Mouse (Mus musculus): ENCODE results near the gene Sbds. TPM values are rescaled to one million over a fixed set of nuclear protein-coding genes. Genes with fewer than 3 reads are reported as not detected.
A peak's percentile ranks its signal among the peaks of the same experiment; 100 is the strongest.

Gene Sbds
- total RNA-seq, 1 experiment = 61.0 TPM

- Histone ChIP-seq H3K9me3 (ENCODE audit: control insufficient read depth, insufficient read depth, low read depth, low read length) (no peaks in the 10 kb centered on the region), H3K27ac (ENCODE audit: insufficient read depth, low read depth, low read length, poor library complexity, severe bottlenecking) (no peak overlapping the region), H3K4me1 (ENCODE audit: control insufficient read depth in 2 of 2, insufficient read depth in 2 of 2, low read length in 2 of 2, poor library complexity in 1 of 2) (peaks cover 2 to 6% of the 10 kb centered on the region in 2 experiments; a peak in 3 of 4 replicates), H3K9ac (ENCODE audit: insufficient read depth, low read depth, low read length, poor library complexity, severe bottlenecking) (no peak overlapping the region), H3K36me3 (ENCODE audit: control insufficient read depth, insufficient read depth, low read length, poor library complexity, severe bottlenecking) (peaks cover 7% of the 10 kb centered on the region), H3K4me3 (ENCODE audit: insufficient read depth in 1 of 2, low read depth in 1 of 2, low read length in 2 of 2, poor library complexity in 1 of 2, severe bottlenecking in 1 of 2) (no peak overlapping the region)
- TF ChIP-seq ZNF384 (IDR thresholded peaks at IDR 0.05; ENCODE audit: low read depth, low read length) (no peak), HCFC1 (IDR thresholded peaks at IDR 0.05; ENCODE audit: borderline replicate concordance, insufficient read depth, low read length) (no peak)
- in situ Hi-C loops (cut with MboI; ENCODE audit: low sequenced_read_pairs in 2 of 2, unreplicated experiment in 2 of 2) = no loop called here
- DNase-seq (ENCODE audit: low read depth, low spot score) = no peak
These were observed 54.9 kb downstream of the Sbds start for GRCm38 (mm10) chr5:130200233-130201029.

- no peak overlapping the region for H3K9ac ChIP-seq (ENCODE audit: insufficient read depth, low read depth, low read length, poor library complexity, severe bottlenecking)
- DNase-seq (ENCODE audit: low read depth, low spot score) = no peak
- H3K4me1 ChIP-seq (ENCODE audit: control insufficient read depth in 2 of 2, insufficient read depth in 2 of 2, low read length in 2 of 2, poor library complexity in 1 of 2) = peaks cover 2 to 6% of the 10 kb centered on the region in 2 experiments; a peak in 3 of 4 replicates
- peaks cover 9% of the 10 kb centered on the region for H3K36me3 ChIP-seq (ENCODE audit: control insufficient read depth, insufficient read depth, low read length, poor library complexity, severe bottlenecking)
- H3K4me3 ChIP-seq (ENCODE audit: insufficient read depth in 1 of 2, low read depth in 1 of 2, low read length in 2 of 2, poor library complexity in 1 of 2, severe bottlenecking in 1 of 2) = no peak overlapping the region
- no peak for TF ChIP-seq HCFC1 (IDR thresholded peaks at IDR 0.05; ENCODE audit: borderline replicate concordance, insufficient read depth, low read length)
- TF ChIP-seq MAFK (IDR thresholded peaks at IDR 0.05; ENCODE audit: insufficient read depth, low read depth, low read length) = no peak
- TF ChIP-seq ZC3H11A (IDR thresholded peaks at IDR 0.05; ENCODE audit: borderline replicate concordance, low read depth, low read length) = no peak
- no peak for TF ChIP-seq ZNF384 (IDR thresholded peaks at IDR 0.05; ENCODE audit: low read depth, low read length)
- TF ChIP-seq CHD2 (IDR thresholded peaks at IDR 0.05; ENCODE audit: low read depth, low read length) = no peak
- H3K9me3 ChIP-seq (ENCODE audit: control insufficient read depth, insufficient read depth, low read depth, low read length) = no peaks in the 10 kb centered on the region
- in situ Hi-C loops (cut with MboI; ENCODE audit: low sequenced_read_pairs in 2 of 2, unreplicated experiment in 2 of 2) = no loop called here
- peak overlapping the region; percentile 51; the same call in 1 of the 2 replicates for H3K27ac ChIP-seq (ENCODE audit: insufficient read depth, low read depth, low read length, poor library complexity, severe bottlenecking)
These were observed 57.3 kb downstream of the Sbds start for GRCm38 (mm10) chr5:130197981-130198380.

GRCm38 (mm10) chr5:130197454-130197853, 57.9 kb downstream of the Sbds start:
- Histone ChIP-seq H3K27ac (ENCODE audit: insufficient read depth, low read depth, low read length, poor library complexity, severe bottlenecking) (no peak overlapping the region), H3K9ac (ENCODE audit: insufficient read depth, low read depth, low read length, poor library complexity, severe bottlenecking) (no peak overlapping the region), H3K9me3 (ENCODE audit: control insufficient read depth, insufficient read depth, low read depth, low read length) (no peaks in the 10 kb centered on the region), H3K4me3 (ENCODE audit: insufficient read depth in 1 of 2, low read depth in 1 of 2, low read length in 2 of 2, poor library complexity in 1 of 2, severe bottlenecking in 1 of 2) (no peak overlapping the region), H3K36me3 (ENCODE audit: control insufficient read depth, insufficient read depth, low read length, poor library complexity, severe bottlenecking) (peaks cover 9% of the 10 kb centered on the region), H3K4me1 (ENCODE audit: control insufficient read depth in 2 of 2, insufficient read depth in 2 of 2, low read length in 2 of 2, poor library complexity in 1 of 2) (peaks cover 2 to 6% of the 10 kb centered on the region in 2 experiments; a peak in 3 of 4 replicates)
- DNase-seq (ENCODE audit: low read depth, low spot score) = no peak
- in situ Hi-C loops (cut with MboI; ENCODE audit: low sequenced_read_pairs in 2 of 2, unreplicated experiment in 2 of 2) = no loop called here
- no peak for TF ChIP-seq ZNF384 (IDR thresholded peaks at IDR 0.05; ENCODE audit: low read depth, low read length)
- no peak for TF ChIP-seq MAFK (IDR thresholded peaks at IDR 0.05; ENCODE audit: insufficient read depth, low read depth, low read length)
- no peak for TF ChIP-seq CHD2 (IDR thresholded peaks at IDR 0.05; ENCODE audit: low read depth, low read length)
- no peak for TF ChIP-seq ZC3H11A (IDR thresholded peaks at IDR 0.05; ENCODE audit: borderline replicate concordance, low read depth, low read length)
- TF ChIP-seq HCFC1 (IDR thresholded peaks at IDR 0.05; ENCODE audit: borderline replicate concordance, insufficient read depth, low read length) = no peak

- Histone ChIP-seq H3K4me3 (ENCODE audit: insufficient read depth in 1 of 2, low read depth in 1 of 2, low read length in 2 of 2, poor library complexity in 1 of 2, severe bottlenecking in 1 of 2) (no peak overlapping the region), H3K9me3 (ENCODE audit: control insufficient read depth, insufficient read depth, low read depth, low read length) (no peaks in the 10 kb centered on the region), H3K9ac (ENCODE audit: insufficient read depth, low read depth, low read length, poor library complexity, severe bottlenecking) (no peak overlapping the region), H3K27ac (ENCODE audit: insufficient read depth, low read depth, low read length, poor library complexity, severe bottlenecking) (no peak overlapping the region), H3K36me3 (ENCODE audit: control insufficient read depth, insufficient read depth, low read length, poor library complexity, severe bottlenecking) (peaks cover 11% of the 10 kb centered on the region), H3K4me1 (ENCODE audit: control insufficient read depth in 2 of 2, insufficient read depth in 2 of 2, low read length in 2 of 2, poor library complexity in 1 of 2) (peaks cover 2 to 6% of the 10 kb centered on the region in 2 experiments; a peak in 3 of 4 replicates)
- in situ Hi-C loops (cut with MboI; ENCODE audit: low sequenced_read_pairs in 2 of 2, unreplicated experiment in 2 of 2) = no loop called here
- TF ChIP-seq ZC3H11A (IDR thresholded peaks at IDR 0.05; ENCODE audit: borderline replicate concordance, low read depth, low read length) (no peak), CHD2 (IDR thresholded peaks at IDR 0.05; ENCODE audit: low read depth, low read length) (no peak), ZNF384 (IDR thresholded peaks at IDR 0.05; ENCODE audit: low read depth, low read length) (no peak), HCFC1 (IDR thresholded peaks at IDR 0.05; ENCODE audit: borderline replicate concordance, insufficient read depth, low read length) (no peak), MAFK (IDR thresholded peaks at IDR 0.05; ENCODE audit: insufficient read depth, low read depth, low read length) (no peak)
- DNase-seq (ENCODE audit: low read depth, low spot score) = no peak
These were observed 59.0 kb downstream of the Sbds start for GRCm38 (mm10) chr5:130196307-130196706.

Other genes with a start within 250 kb of the Sbds start
- gene Asl, start 226.3 kb downstream of the Sbds start, total RNA-seq (2012; rRNA removed) = 27.2 and 31.8 TPM in 2 replicates
- 21.1 and 30.8 TPM in 2 replicates for gene Crcp, start 226.2 kb downstream of the Sbds start, total RNA-seq (2012; rRNA removed)
- 51.4 and 59.9 TPM in 2 replicates for gene Tpst1, start 182.2 kb downstream of the Sbds start, total RNA-seq (2012; rRNA removed)
- 1.0 and 1.2 TPM in 2 replicates for gene Kctd7, start 110.7 kb downstream of the Sbds start, total RNA-seq (2012; rRNA removed)
- 17.0 and 18.2 TPM in 2 replicates for gene Rabgef1, start 83.7 kb downstream of the Sbds start, total RNA-seq (2012; rRNA removed)
- 83.1 and 92.9 TPM in 2 replicates for gene Tmem248, start 38.4 kb downstream of the Sbds start, total RNA-seq (2012; rRNA removed)
- 87.9 and 135 TPM in 2 replicates for gene Tyw1, start 89 bp upstream of the Sbds start, total RNA-seq (2012; rRNA removed)
- gene Caln1, start 113.9 kb upstream of the Sbds start, total RNA-seq (2012; rRNA removed) = not detected in 2 replicates
- gene A330070K13Rik, start 129.1 kb upstream of the Sbds start, total RNA-seq (2012; rRNA removed) = not detected in 2 replicates